Mouse (Mus musculus) MEL (cell line): Measurements from ENCODE around the gene Sap30. TPM values are rescaled to one million over a fixed set of nuclear protein-coding genes. Genes with fewer than 3 reads are reported as not detected.
"Not testable (repeated sequence)": the region's sequence is repeated elsewhere in the genome, so short reads cannot be mapped to it uniquely, and the experiment has no call there.

Experiments
- DNase-seq: peaks from one replicate; pipeline ENCODE4 v3.0.0; 2011; ENCODE audit warnings: low read depth, low spot score
- H3K27ac ChIP-seq: 2 replicates; pipeline ENCODE4 v1.5.1; 2012; ENCODE audit warnings: low read depth, mild to moderate bottlenecking, control low read depth, low read length, moderate library complexity; ENCODE audit not compliant: control insufficient read depth
- H3K27me3 ChIP-seq, 2 experiments: fragments of 150-350 bp in 1 of 2; sonication (generic) in 1 of 2; 2 replicates each; pipeline ENCODE4 v1.6.1; 2012; ENCODE audit warnings: low read length in 2 of 2, mild to moderate bottlenecking in 2 of 2, improper control_type of control experiment in 1 of 2, moderate library complexity in 1 of 2; ENCODE audit not compliant: insufficient read depth in 2 of 2, control insufficient read depth in 1 of 2
- H3K36me3 ChIP-seq, 2 experiments: 2 replicates each; pipeline ENCODE4 v1.6.1; 2012 to 2014; ENCODE audit warnings: low read length in 2 of 2, improper control_type of control experiment in 1 of 2, inconsistent platforms in 1 of 2, mild to moderate bottlenecking in 1 of 2; ENCODE audit not compliant: insufficient read depth in 2 of 2, control insufficient read depth in 1 of 2
- H3K4me1 ChIP-seq, 2 experiments: fragments of 150-350 bp in 1 of 2; sonication (generic) in 1 of 2; 2 replicates each; pipeline ENCODE4 v1.6.1; 2012; ENCODE audit warnings: low read length in 2 of 2, improper control_type of control experiment in 1 of 2, mild to moderate bottlenecking in 1 of 2; ENCODE audit not compliant: insufficient read depth in 2 of 2, control insufficient read depth in 1 of 2
- H3K4me3 ChIP-seq, 2 experiments: fragments of 150-350 bp in 1 of 2; sonication (generic) in 1 of 2; 2 replicates each; pipeline ENCODE4 v1.5.1; 2012; ENCODE audit warnings: low read depth in 2 of 2, low read length in 2 of 2, mild to moderate bottlenecking in 2 of 2, moderate library complexity in 2 of 2, control low read depth in 1 of 2, improper control_type of control experiment in 1 of 2; ENCODE audit not compliant: control insufficient read depth in 1 of 2, insufficient read depth in 1 of 2
- H3K79me2 ChIP-seq: 2 replicates; pipeline ENCODE4 v1.6.1; 2012; ENCODE audit warnings: mild to moderate bottlenecking, low read length, moderate library complexity; ENCODE audit not compliant: control insufficient read depth, poor library complexity, insufficient read depth
- H3K9ac ChIP-seq: 2 replicates; pipeline ENCODE4 v1.6.1; 2012; ENCODE audit warnings: low read depth, mild to moderate bottlenecking, control low read depth, low read length, moderate library complexity; ENCODE audit not compliant: control insufficient read depth, poor library complexity, severe bottlenecking
- H3K9me3 ChIP-seq: fragments of 150-350 bp; sonication (generic); replicated peaks from 2 replicates; pipeline ENCODE4 v1.6.1; 2012; ENCODE audit warnings: mild to moderate bottlenecking, low read length, improper control_type of control experiment, moderate library complexity; ENCODE audit not compliant: insufficient read depth
- CHD1 ChIP-seq: IDR thresholded peaks from 2 replicates; pipeline ENCODE4 v1.6.1; 2012; ENCODE audit warnings: low read depth, mild to moderate bottlenecking, inconsistent platforms, low read length, improper control_type of control experiment
- CTCF ChIP-seq, 3 experiments: IDR thresholded peaks in 2 of 3; conservative IDR thresholded peaks in 1 of 3; 2 replicates each; pipeline ENCODE4 v1.5.1; 2011 to 2012; ENCODE audit warnings: low read length in 3 of 3, low read depth in 2 of 3, mild to moderate bottlenecking in 2 of 3, improper control_type of control experiment in 1 of 3, inconsistent platforms in 1 of 3, mixed read lengths in 1 of 3, moderate library complexity in 1 of 3; ENCODE audit not compliant: control insufficient read depth in 1 of 3, insufficient read depth in 1 of 3, poor library complexity in 1 of 3, severe bottlenecking in 1 of 3
- E2F4 ChIP-seq: IDR thresholded peaks from 2 replicates; pipeline ENCODE4 v1.6.1; 2011; ENCODE audit warnings: low read depth, low read length, improper control_type of control experiment, borderline replicate concordance
- GABPA ChIP-seq: IDR thresholded peaks from 2 replicates; pipeline ENCODE4 v1.6.1; 2012; ENCODE audit warnings: low read depth, mild to moderate bottlenecking, inconsistent platforms, low read length, improper control_type of control experiment, moderate library complexity
- GATA1 ChIP-seq: IDR thresholded peaks from 2 replicates; pipeline ENCODE4 v1.6.1; 2011; ENCODE audit warnings: low read depth, low read length, improper control_type of control experiment
- JUND ChIP-seq: IDR thresholded peaks from 2 replicates; pipeline ENCODE4 v1.6.1; 2011; ENCODE audit warnings: low read depth, mild to moderate bottlenecking, improper control_type of control experiment, low read length
- MAZ ChIP-seq: IDR thresholded peaks from 2 replicates; pipeline ENCODE4 v1.6.1; 2012; ENCODE audit warnings: low read depth, mild to moderate bottlenecking, inconsistent platforms, low read length, improper control_type of control experiment
- MEF2A ChIP-seq: IDR thresholded peaks from 2 replicates; pipeline ENCODE4 v1.6.1; 2014; ENCODE audit warnings: low read depth, mild to moderate bottlenecking, inconsistent platforms, low read length, improper control_type of control experiment; ENCODE audit not compliant: poor library complexity, insufficient replicate concordance, severe bottlenecking; ENCODE audit errors: extremely low read depth
- NELFE ChIP-seq: IDR thresholded peaks from 2 replicates; pipeline ENCODE4 v1.6.1; 2011; ENCODE audit warnings: low read depth, low read length, improper control_type of control experiment
- NRF1 ChIP-seq: IDR thresholded peaks from 2 replicates; pipeline ENCODE4 v1.6.1; 2014; ENCODE audit warnings: low read depth, mild to moderate bottlenecking, inconsistent platforms, low read length, improper control_type of control experiment, moderate library complexity; ENCODE audit not compliant: poor library complexity, insufficient read depth, severe bottlenecking
- POLR2AphosphoS2 ChIP-seq: IDR thresholded peaks from 2 replicates; pipeline ENCODE4 v1.6.1; 2011; ENCODE audit warnings: low read length, improper control_type of control experiment
- POLR2AphosphoS5 ChIP-seq: IDR thresholded peaks from 2 replicates; pipeline ENCODE4 v1.6.1; 2012; ENCODE audit warnings: low read depth, borderline replicate concordance, mild to moderate bottlenecking, inconsistent platforms, low read length, moderate library complexity, mixed read lengths
- RAD21 ChIP-seq: IDR thresholded peaks from 2 replicates; pipeline ENCODE4 v1.6.1; 2011; ENCODE audit warnings: mild to moderate bottlenecking, low read depth, low read length, improper control_type of control experiment
- SIN3A ChIP-seq: IDR thresholded peaks from 2 replicates; pipeline ENCODE4 v1.6.1; 2012; ENCODE audit warnings: low read length, improper control_type of control experiment, inconsistent platforms
- TAL1 ChIP-seq: IDR thresholded peaks from 2 replicates; pipeline ENCODE4 v1.6.1; 2012; ENCODE audit warnings: mild to moderate bottlenecking, inconsistent platforms, low read length, moderate library complexity, mixed read lengths
- TBP ChIP-seq: IDR thresholded peaks from 2 replicates; pipeline ENCODE4 v1.8.0; 2011; ENCODE audit warnings: low read depth, low read length, improper control_type of control experiment
- TCF12 ChIP-seq: IDR thresholded peaks from 2 replicates; pipeline ENCODE4 v1.6.1; 2014; ENCODE audit warnings: low read depth, mild to moderate bottlenecking, inconsistent platforms, low read length, improper control_type of control experiment, moderate library complexity
- UBTF ChIP-seq: IDR thresholded peaks from 2 replicates; pipeline ENCODE4 v1.6.1; 2012; ENCODE audit warnings: low read depth, mild to moderate bottlenecking, inconsistent platforms, low read length, improper control_type of control experiment, moderate library complexity, borderline replicate concordance; ENCODE audit not compliant: insufficient read depth
- USF1 ChIP-seq: IDR thresholded peaks from 2 replicates; pipeline ENCODE4 v1.6.1; 2014; ENCODE audit warnings: low read depth, mild to moderate bottlenecking, inconsistent platforms, low read length, improper control_type of control experiment, moderate library complexity
- ZKSCAN1 ChIP-seq: IDR thresholded peaks from 2 replicates; pipeline ENCODE4 v1.6.1; 2012; ENCODE audit warnings: low read depth, mild to moderate bottlenecking, inconsistent platforms, low read length, improper control_type of control experiment, moderate library complexity
- ZMIZ1 ChIP-seq: IDR thresholded peaks from 2 replicates; pipeline ENCODE4 v1.6.1; 2012; ENCODE audit warnings: low read depth, mild to moderate bottlenecking, inconsistent platforms, low read length, improper control_type of control experiment, moderate library complexity
- ZNF384 ChIP-seq: IDR thresholded peaks from 2 replicates; pipeline ENCODE4 v1.6.1; 2012; ENCODE audit warnings: low read depth, mild to moderate bottlenecking, inconsistent platforms, low read length, improper control_type of control experiment
- polyA plus RNA-seq, 2 experiments: library from polyadenylated mRNA; stranded (reverse) in 1 of 2; unstranded in 1 of 2; fragments of >175 nt in 1 of 2; fragments of >200 nt in 1 of 2; gene quantifications; 2 replicates each; pipeline versions ENCODE4 v1.2.1 to v1.2.4; 2012; ENCODE audit warnings: low replicate concordance in 2 of 2, low read depth in 1 of 2; ENCODE audit not compliant: insufficient read length in 2 of 2, insufficient read depth in 1 of 2, missing spikeins in 1 of 2
- total RNA-seq: library from RNA; depleted of rRNA; stranded (reverse); fragments of 300-350 nt; gene quantifications from 2 replicates; pipeline ENCODE4 v1.2.3, GENCODE M21; 2012

The Sap30 gene
- total and polyA plus RNA-seq, 3 experiments: 34.2 to 64.0 TPM; not detected in 1

DNA sequence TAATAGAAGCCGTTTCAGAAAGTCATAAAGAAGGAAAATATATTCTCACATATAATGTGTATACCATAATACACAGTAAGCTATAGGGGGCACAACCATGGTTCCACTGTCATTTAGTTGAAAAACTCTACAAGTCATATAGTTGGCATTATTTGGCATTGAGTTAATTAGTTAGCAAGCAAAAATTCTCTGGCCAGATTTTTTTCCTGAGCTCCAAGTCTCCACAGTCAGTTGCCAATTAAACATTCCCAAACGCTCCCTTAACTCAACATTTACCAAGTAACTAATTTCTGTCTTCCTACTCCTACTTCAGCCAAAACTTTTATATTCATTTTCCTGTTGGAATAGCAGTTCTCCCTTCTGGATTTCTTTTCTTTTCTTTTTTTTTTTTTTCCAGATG lies 34.3 kb downstream of the Sap30 start (continued):
- TF ChIP-seq NRF1: no peak
- no peak for TF ChIP-seq TAL1
- TF ChIP-seq NELFE: no peak

GRCm38 (mm10) chr8:57451896-57452295 lies 35.8 kb downstream of the Sap30 start:
- no peak overlapping the region for H3K9ac ChIP-seq
- no peak for TF ChIP-seq ZKSCAN1
- TF ChIP-seq SIN3A: no peak
- no peak for TF ChIP-seq GATA1
- TF ChIP-seq ZNF384: no peak
- no peak for TF ChIP-seq E2F4
- TF ChIP-seq CTCF (IDR thresholded peaks at IDR 0.05 in 2 of 3, conservative IDR thresholded peaks at IDR 0.05 in 1 of 3; ENCODE audit: control insufficient read depth in 1 of 3, insufficient read depth in 1 of 3, low read depth in 2 of 3, low read length in 3 of 3, poor library complexity in 1 of 3, severe bottlenecking in 1 of 3): no peak
- TF ChIP-seq ZMIZ1: no peak
- TF ChIP-seq TCF12: no peak
- no peak for TF ChIP-seq USF1
- H3K79me2 ChIP-seq: no peaks in the 10 kb centered on the region
- no peak for DNase-seq
- peaks cover under 1 to 4% of the 10 kb centered on the region in 2 experiments; a peak in 3 of 4 replicates for H3K27me3 ChIP-seq
- no peaks in the 10 kb centered on the region for H3K4me1 ChIP-seq
- H3K4me3 ChIP-seq: no peak overlapping the region
- no peaks in the 10 kb centered on the region for H3K36me3 ChIP-seq
- no peak overlapping the region for H3K27ac ChIP-seq
- H3K9me3 ChIP-seq: no peaks in the 10 kb centered on the region

GRCm38 (mm10) chr8:57450726-57451125 lies 36.9 kb downstream of the Sap30 start:
- Histone ChIP-seq H3K27me3 (peaks cover 0 to under 1% of the 10 kb centered on the region in 2 experiments; a peak in 3 of 4 replicates), H3K4me1 (no peaks in the 10 kb centered on the region), H3K27ac (no peak overlapping the region), H3K9ac (no peak overlapping the region), H3K9me3 (no peaks in the 10 kb centered on the region), H3K36me3 (no peaks in the 10 kb centered on the region), H3K4me3 (no peak overlapping the region), H3K79me2 (no peaks in the 10 kb centered on the region)
- DNase-seq: no peak
- no peak for TF ChIP-seq USF1
- TF ChIP-seq RAD21: no peak
- no peak for TF ChIP-seq GABPA
- no peak for TF ChIP-seq MEF2A
- no peak for TF ChIP-seq TBP
- no peak for TF ChIP-seq MAZ
- TF ChIP-seq NRF1: no peak
- TF ChIP-seq JUND: no peak
- no peak for TF ChIP-seq UBTF
- TF ChIP-seq E2F4: no peak
- TF ChIP-seq ZKSCAN1: no peak
- no peak for TF ChIP-seq POLR2AphosphoS5
- TF ChIP-seq CHD1: no peak
- no peak for TF ChIP-seq POLR2AphosphoS2

GRCm38 (mm10) chr8:57445901-57446300 lies 41.8 kb downstream of the Sap30 start:
- DNase-seq, H3K27ac ChIP-seq, H3K79me2 ChIP-seq, H3K9me3 ChIP-seq, H3K4me3 ChIP-seq, H3K9ac ChIP-seq, H3K36me3 ChIP-seq, H3K4me1 ChIP-seq, H3K27me3 ChIP-seq: not testable (repeated sequence)
